Mouse (Mus musculus): ENCODE results near the gene Slc25a17. TPM values are rescaled to one million over a fixed set of nuclear protein-coding genes. Genes with fewer than 3 reads are reported as not detected.

The Slc25a17 gene
- 54.9 and 56.4 TPM in 2 replicates for polyA plus RNA-seq (2014; fragmentation: Nextera tagmentation; extraction: Ambion mirVana)

DNA sequence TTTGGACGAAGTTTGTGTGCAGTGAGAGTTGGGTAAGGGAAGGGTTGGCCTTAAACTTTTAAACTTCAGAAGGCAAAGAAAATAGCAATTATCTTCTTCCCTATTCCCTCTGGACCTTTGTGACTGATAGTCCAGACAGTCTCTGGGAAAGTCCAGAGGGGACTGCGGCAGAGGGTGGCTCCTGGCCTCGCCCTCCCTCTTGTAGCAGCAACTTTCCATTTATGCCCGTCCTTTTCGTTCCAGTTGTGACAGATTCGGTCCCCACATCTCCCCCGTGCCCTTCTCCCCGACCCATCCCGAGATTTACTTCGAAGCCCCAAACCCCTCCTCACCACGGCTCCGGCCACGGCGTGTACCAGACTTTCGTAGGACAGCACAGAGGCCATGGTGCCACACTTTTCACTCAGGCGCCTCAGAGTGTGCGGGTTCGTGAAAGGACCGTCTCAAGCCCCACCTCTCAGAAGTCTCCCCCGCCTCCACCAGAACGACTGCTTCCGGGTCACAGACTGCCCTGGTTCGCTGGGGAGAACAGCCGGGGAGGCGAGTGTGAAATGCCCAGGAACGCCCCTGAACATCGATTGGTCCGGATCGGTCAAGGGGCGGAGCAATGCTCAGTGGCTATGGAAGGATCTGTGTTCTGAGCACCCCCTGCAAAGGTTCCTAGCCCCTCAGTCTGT, at the start of gene Slc25a17:
Gene Slc25a17 (minus strand): TSS at position 468 of the 677 bp plus-strand sequence.
- H3K27me3 ChIP-seq (ENCODE audit: control insufficient read depth, insufficient read depth, low read length), result no peaks in the 10 kb centered on the region
- H3K27ac ChIP-seq (replicated peaks in 1 of 2; ENCODE audit: control insufficient read depth in 1 of 2, insufficient read depth in 1 of 2, low read depth in 2 of 2, low read length in 2 of 2), result peak within 1 kb of the TSS; percentile 81 to 82
- under 1% methylated on average over 30 of the region's 30 CpGs for WGBS
- H3K4me1 ChIP-seq (ENCODE audit: control insufficient read depth in 2 of 2, insufficient read depth in 2 of 2, low read length in 2 of 2), result peaks cover 0 to 22% of the 10 kb centered on the region in 2 experiments; a peak in 3 of 4 replicates
- H3K9me3 ChIP-seq (ENCODE audit: control insufficient read depth, low read length), result no peaks in the 10 kb centered on the region
- peak within 1 kb of the TSS; percentile 93 for H3K4me2 ChIP-seq (ENCODE audit: low read length)
- peak within 1 kb of the TSS; percentile 70 to 93 for H3K4me3 ChIP-seq (ENCODE audit: control insufficient read depth in 1 of 2, insufficient read depth in 1 of 2, low read depth in 1 of 2, low read length in 2 of 2)
- peak within 1 kb of the TSS; percentile 83 for H3K9ac ChIP-seq (ENCODE audit: low read length)
- peak; percentile 99 for ATAC-seq (ENCODE audit: insufficient number of reproducible peaks, insufficient read depth, low FRiP score, low read depth)
- H3K36me3 ChIP-seq (ENCODE audit: control insufficient read depth, insufficient read depth, low read length), result peaks cover 29% of the 10 kb centered on the region

DNA sequence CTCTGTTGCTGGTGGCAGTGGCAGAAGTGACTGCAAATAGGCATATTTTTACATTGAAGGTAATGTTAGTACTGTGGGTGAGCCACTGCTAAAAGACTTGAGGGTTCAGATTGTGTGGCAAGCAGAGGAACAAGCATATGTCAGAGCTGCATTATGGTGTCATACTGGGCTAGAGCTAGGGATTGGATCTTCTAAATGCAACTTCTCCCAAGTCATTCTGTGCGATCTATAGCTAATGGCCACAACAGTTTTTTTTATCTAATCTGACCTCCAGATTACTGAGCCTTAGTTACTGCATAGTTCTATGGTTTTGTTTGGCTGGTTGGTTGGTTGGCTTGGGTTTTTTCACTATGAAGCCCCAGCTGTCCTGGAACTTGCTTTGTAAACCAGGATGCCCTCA, 47.6 kb upstream of the Slc25a17 start, which contains the start of gene Dnajb7:
Gene Dnajb7 (minus strand): TSS at position 101 of the 400 bp plus-strand sequence.
- ATAC-seq (ENCODE audit: insufficient number of reproducible peaks, insufficient read depth, low FRiP score, low read depth), result no peak
- no peak within 1 kb of the TSS for H3K9ac ChIP-seq (ENCODE audit: low read length)
- no peak within 1 kb of the TSS for H3K4me2 ChIP-seq (ENCODE audit: low read length)
- no peak within 1 kb of the TSS for H3K27ac ChIP-seq (replicated peaks in 1 of 2; ENCODE audit: control insufficient read depth in 1 of 2, insufficient read depth in 1 of 2, low read depth in 2 of 2, low read length in 2 of 2)
- no peak within 1 kb of the TSS for H3K4me3 ChIP-seq (ENCODE audit: control insufficient read depth in 1 of 2, insufficient read depth in 1 of 2, low read depth in 1 of 2, low read length in 2 of 2)
- WGBS, result 93% methylated on average over 1 of the region's 1 CpGs
- H3K27me3 ChIP-seq (ENCODE audit: control insufficient read depth, insufficient read depth, low read length), result no peaks in the 10 kb centered on the region
- no peaks in the 10 kb centered on the region for H3K36me3 ChIP-seq (ENCODE audit: control insufficient read depth, insufficient read depth, low read length)
- no peaks in the 10 kb centered on the region for H3K4me1 ChIP-seq (ENCODE audit: control insufficient read depth in 2 of 2, insufficient read depth in 2 of 2, low read length in 2 of 2)
- no peaks in the 10 kb centered on the region for H3K9me3 ChIP-seq (ENCODE audit: control insufficient read depth, low read length)

DNA sequence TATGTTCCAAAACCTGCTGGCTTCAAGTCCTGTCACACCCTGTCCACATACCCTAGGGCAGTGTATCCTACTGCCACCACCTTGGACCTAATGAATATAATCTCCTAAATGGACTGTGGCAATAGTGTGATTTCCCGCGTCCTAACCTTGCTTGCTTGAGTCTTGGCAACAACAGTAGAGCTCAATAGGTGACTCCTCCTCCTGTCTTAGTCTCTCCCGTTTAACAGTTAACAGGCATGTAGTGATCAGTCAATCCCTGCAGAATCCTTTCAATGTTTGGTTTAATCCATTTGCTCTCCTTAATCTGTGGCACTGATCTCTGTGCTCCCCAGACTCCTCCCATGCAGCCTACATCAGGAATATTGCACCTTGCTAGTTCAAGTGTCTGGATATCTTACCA, 44.4 kb upstream of the Slc25a17 start:
- no peak overlapping the region for H3K27ac ChIP-seq (replicated peaks in 1 of 2; ENCODE audit: control insufficient read depth in 1 of 2, insufficient read depth in 1 of 2, low read depth in 2 of 2, low read length in 2 of 2)
- H3K4me3 ChIP-seq (ENCODE audit: control insufficient read depth in 1 of 2, insufficient read depth in 1 of 2, low read depth in 1 of 2, low read length in 2 of 2), result no peak overlapping the region
- H3K4me1 ChIP-seq (ENCODE audit: control insufficient read depth in 2 of 2, insufficient read depth in 2 of 2, low read length in 2 of 2), result peaks cover 0 to 7% of the 10 kb centered on the region in 2 experiments; a peak in 2 of 4 replicates
- H3K36me3 ChIP-seq (ENCODE audit: control insufficient read depth, insufficient read depth, low read length), result no peaks in the 10 kb centered on the region
- H3K9ac ChIP-seq (ENCODE audit: low read length), result no peak overlapping the region
- ATAC-seq (ENCODE audit: insufficient number of reproducible peaks, insufficient read depth, low FRiP score, low read depth), result no peak
- no peaks in the 10 kb centered on the region for H3K27me3 ChIP-seq (ENCODE audit: control insufficient read depth, insufficient read depth, low read length)
- H3K4me2 ChIP-seq (ENCODE audit: low read length), result no peak overlapping the region
- no peaks in the 10 kb centered on the region for H3K9me3 ChIP-seq (ENCODE audit: control insufficient read depth, low read length)
- WGBS, result 82% methylated on average over 3 of the region's 3 CpGs

DNA sequence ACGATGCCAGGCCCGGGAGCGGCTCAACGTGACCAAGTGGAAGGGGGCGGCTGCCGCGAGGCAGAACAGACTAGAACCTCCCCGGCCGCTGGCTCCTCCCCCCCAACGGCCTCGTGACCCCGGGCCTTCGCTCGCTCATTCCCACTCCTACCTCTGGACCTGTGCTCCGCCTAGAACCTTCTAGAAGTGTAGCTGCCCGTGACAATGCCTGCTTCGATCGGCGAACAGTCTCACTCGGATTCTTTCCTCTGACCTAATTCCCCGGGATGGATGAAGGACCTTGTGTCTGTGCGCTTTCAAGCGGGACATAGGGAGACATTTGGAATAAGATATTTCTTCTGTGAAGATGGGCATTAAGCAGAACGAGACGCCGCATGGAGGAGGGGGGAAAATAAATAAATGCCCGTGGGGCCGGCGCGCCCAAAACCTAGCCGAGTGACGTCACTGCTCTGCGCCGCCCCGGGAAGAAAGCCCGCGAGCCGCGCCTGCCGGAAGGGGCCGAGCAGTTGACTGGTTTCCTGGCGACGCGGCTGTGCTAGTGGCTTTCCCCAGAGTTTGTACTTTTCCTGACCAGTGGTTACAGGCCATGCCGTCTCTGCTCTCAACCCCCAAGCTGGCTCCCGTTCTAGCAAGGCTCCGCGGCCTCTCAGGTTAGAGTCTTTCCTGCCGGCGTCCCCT, 39.2 kb upstream of the Slc25a17 start, which contains the start of the genes St13 and Xpnpep3:
Gene St13 (minus strand): TSS at position 440 of the 678 bp plus-strand sequence.
Gene Xpnpep3 (plus strand): TSS at position 501 of the 678 bp plus-strand sequence.
- peaks cover 0 to 13% of the 10 kb centered on the region in 2 experiments; a peak in 2 of 4 replicates for H3K4me1 ChIP-seq (ENCODE audit: control insufficient read depth in 2 of 2, insufficient read depth in 2 of 2, low read length in 2 of 2)
- ATAC-seq (ENCODE audit: insufficient number of reproducible peaks, insufficient read depth, low FRiP score, low read depth), result peak; percentile 100
- H3K4me3 ChIP-seq (ENCODE audit: control insufficient read depth in 1 of 2, insufficient read depth in 1 of 2, low read depth in 1 of 2, low read length in 2 of 2), result peak within 1 kb of the TSS; percentile 88 to 97
- H3K9ac ChIP-seq (ENCODE audit: low read length), result peak within 1 kb of the TSS; percentile 92
- H3K9me3 ChIP-seq (ENCODE audit: control insufficient read depth, low read length), result no peaks in the 10 kb centered on the region
- no peaks in the 10 kb centered on the region for H3K27me3 ChIP-seq (ENCODE audit: control insufficient read depth, insufficient read depth, low read length)
- WGBS, result under 1% methylated on average over 50 of the region's 50 CpGs
- no peaks in the 10 kb centered on the region for H3K36me3 ChIP-seq (ENCODE audit: control insufficient read depth, insufficient read depth, low read length)
- peak within 1 kb of the TSS; percentile 69 for H3K4me2 ChIP-seq (ENCODE audit: low read length)
- H3K27ac ChIP-seq (replicated peaks in 1 of 2; ENCODE audit: control insufficient read depth in 1 of 2, insufficient read depth in 1 of 2, low read depth in 2 of 2, low read length in 2 of 2), result peak within 1 kb of the TSS; percentile 92 to 98

DNA sequence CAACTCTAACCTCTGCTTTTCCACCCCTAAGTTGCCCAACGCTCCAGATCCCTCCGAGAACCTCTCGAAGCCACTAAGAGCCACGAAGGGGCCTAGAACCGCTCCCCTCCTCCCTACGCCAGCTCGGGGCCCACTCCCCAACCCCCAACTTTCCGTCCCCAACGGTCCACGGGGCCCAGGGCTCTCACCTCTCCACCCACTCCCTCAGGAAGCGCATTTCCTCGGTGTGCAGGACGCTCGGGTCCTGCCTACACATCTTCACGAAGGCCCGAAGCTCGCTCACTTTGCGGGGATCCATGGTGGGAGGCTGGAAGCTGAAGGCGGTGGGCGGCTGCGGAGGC, 38.7 kb upstream of the Slc25a17 start:
- Histone ChIP-seq H3K36me3 (ENCODE audit: control insufficient read depth, insufficient read depth, low read length) (no peaks in the 10 kb centered on the region), H3K4me1 (ENCODE audit: control insufficient read depth in 2 of 2, insufficient read depth in 2 of 2, low read length in 2 of 2) (peaks cover 0 to 13% of the 10 kb centered on the region in 2 experiments; a peak in 2 of 4 replicates), H3K9ac (ENCODE audit: low read length) (peak overlapping the region; percentile 92), H3K4me3 (ENCODE audit: control insufficient read depth in 1 of 2, insufficient read depth in 1 of 2, low read depth in 1 of 2, low read length in 2 of 2) (peak overlapping the region; percentile 88 to 97), H3K27me3 (ENCODE audit: control insufficient read depth, insufficient read depth, low read length) (no peaks in the 10 kb centered on the region), H3K9me3 (ENCODE audit: control insufficient read depth, low read length) (no peaks in the 10 kb centered on the region), H3K27ac (replicated peaks in 1 of 2; ENCODE audit: control insufficient read depth in 1 of 2, insufficient read depth in 1 of 2, low read depth in 2 of 2, low read length in 2 of 2) (peak overlapping the region; percentile 92 to 94), H3K4me2 (ENCODE audit: low read length) (peak overlapping the region; percentile 69)
- under 1% methylated on average over 21 of the region's 21 CpGs for WGBS
- peak; percentile 35; the same call in 1 of the 2 replicates for ATAC-seq (ENCODE audit: insufficient number of reproducible peaks, insufficient read depth, low FRiP score, low read depth)

DNA sequence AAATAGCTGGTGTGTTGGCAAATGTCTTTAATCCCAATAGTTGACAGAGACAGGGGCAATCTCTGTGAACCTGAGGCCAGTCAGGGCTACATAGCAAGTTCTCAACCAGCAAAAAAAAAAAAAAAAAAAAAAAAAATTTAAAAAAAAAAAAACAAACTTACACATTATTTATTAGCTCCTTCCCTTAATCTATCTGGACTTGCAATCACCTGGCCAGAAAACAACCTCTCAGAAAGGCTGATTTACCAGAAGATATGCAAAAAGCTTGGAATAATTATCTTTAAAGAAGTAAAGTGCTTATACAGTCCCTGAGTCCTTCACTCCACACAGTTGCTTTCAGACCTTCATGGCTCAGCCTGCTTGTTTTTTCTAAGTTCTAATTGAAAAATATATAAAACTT, 37.6 kb upstream of the Slc25a17 start:
- Histone ChIP-seq H3K9ac (ENCODE audit: low read length) (peak overlapping the region; percentile 92), H3K4me3 (ENCODE audit: control insufficient read depth in 1 of 2, insufficient read depth in 1 of 2, low read depth in 1 of 2, low read length in 2 of 2) (peak overlapping the region in 1 of 2 experiments; percentile 88; a peak in 2 of 4 replicates), H3K27me3 (ENCODE audit: control insufficient read depth, insufficient read depth, low read length) (no peaks in the 10 kb centered on the region), H3K27ac (replicated peaks in 1 of 2; ENCODE audit: control insufficient read depth in 1 of 2, insufficient read depth in 1 of 2, low read depth in 2 of 2, low read length in 2 of 2) (0 out of 4 replicates have a peak overlapping the region, but pooled peaks of 1 of the 2 experiments have one; percentile 92), H3K36me3 (ENCODE audit: control insufficient read depth, insufficient read depth, low read length) (no peaks in the 10 kb centered on the region), H3K4me2 (ENCODE audit: low read length) (peak overlapping the region; percentile 69), H3K4me1 (ENCODE audit: control insufficient read depth in 2 of 2, insufficient read depth in 2 of 2, low read length in 2 of 2) (peaks cover 0 to 13% of the 10 kb centered on the region in 2 experiments; a peak in 2 of 4 replicates), H3K9me3 (ENCODE audit: control insufficient read depth, low read length) (no peaks in the 10 kb centered on the region)
- ATAC-seq (ENCODE audit: insufficient number of reproducible peaks, insufficient read depth, low FRiP score, low read depth), result no peak

DNA sequence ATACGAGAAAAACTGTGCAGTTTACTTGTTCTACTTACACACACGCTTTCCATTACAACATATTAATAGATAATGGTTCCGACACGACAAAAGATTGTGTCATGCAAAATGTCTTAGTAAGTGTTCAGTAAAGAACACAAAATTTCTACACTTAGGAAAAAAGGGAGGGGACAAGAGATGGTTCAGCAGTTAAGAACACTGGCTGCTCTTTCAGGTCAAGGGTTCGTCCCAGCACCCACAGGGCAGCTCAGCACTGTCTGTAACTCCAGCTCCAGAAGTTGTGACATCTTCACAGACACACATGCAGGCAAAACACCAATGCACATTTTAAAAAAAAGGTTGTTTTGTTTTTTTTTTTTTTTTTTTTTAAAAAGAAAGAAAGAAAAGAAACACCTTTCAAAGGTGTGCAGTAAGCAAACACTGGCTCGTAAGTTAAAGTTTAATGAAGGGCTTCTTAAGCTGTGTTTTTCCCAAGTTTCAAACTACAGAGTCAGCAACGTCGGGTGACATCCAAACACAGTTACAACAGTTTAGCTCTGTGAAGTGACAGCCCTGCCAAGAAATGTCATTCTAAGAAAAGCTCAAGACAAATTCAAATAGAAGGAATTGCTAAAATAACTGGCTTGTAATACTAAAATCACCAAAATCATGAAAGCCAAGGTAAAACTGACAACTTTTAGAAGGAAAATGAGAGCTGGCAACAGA, 33.8 kb upstream of the Slc25a17 start:
- H3K27me3 ChIP-seq (ENCODE audit: control insufficient read depth, insufficient read depth, low read length), result no peaks in the 10 kb centered on the region
- 85% methylated on average over 8 of the region's 8 CpGs for WGBS
- H3K27ac ChIP-seq (replicated peaks in 1 of 2; ENCODE audit: control insufficient read depth in 1 of 2, insufficient read depth in 1 of 2, low read depth in 2 of 2, low read length in 2 of 2), result no peak overlapping the region
- H3K36me3 ChIP-seq (ENCODE audit: control insufficient read depth, insufficient read depth, low read length), result peaks cover 32% of the 10 kb centered on the region
- no peak overlapping the region for H3K4me2 ChIP-seq (ENCODE audit: low read length)
- no peaks in the 10 kb centered on the region for H3K9me3 ChIP-seq (ENCODE audit: control insufficient read depth, low read length)
- ATAC-seq (ENCODE audit: insufficient number of reproducible peaks, insufficient read depth, low FRiP score, low read depth), result no peak
- H3K9ac ChIP-seq (ENCODE audit: low read length), result no peak overlapping the region
- H3K4me3 ChIP-seq (ENCODE audit: control insufficient read depth in 1 of 2, insufficient read depth in 1 of 2, low read depth in 1 of 2, low read length in 2 of 2), result no peak overlapping the region
- H3K4me1 ChIP-seq (ENCODE audit: control insufficient read depth in 2 of 2, insufficient read depth in 2 of 2, low read length in 2 of 2), result peaks cover 0 to 6% of the 10 kb centered on the region in 2 experiments; a peak in 1 of 4 replicates

Data from heart, embryonic 14.5 days (tissue).